Mouse (Mus musculus): ENCODE data around the gene Hscb. TPM values are rescaled to one million over a fixed set of nuclear protein-coding genes. Genes with fewer than 3 reads are reported as not detected.

Hscb gene
- total and polyA plus RNA-seq, 2 experiments from 2014 or later: 23.6 to 42.1 TPM

GRCm38 (mm10) chr5:110808821-110809666 lies 30.5 kb downstream of the Hscb start:
- under 1% methylated on average over 27 of the region's 27 CpGs for WGBS
- H3K4me2 ChIP-seq (ENCODE audit: low read depth, low read length): peak overlapping the region; percentile 99
- ATAC-seq (ENCODE audit: insufficient read depth, low read depth): no peak

DNA sequence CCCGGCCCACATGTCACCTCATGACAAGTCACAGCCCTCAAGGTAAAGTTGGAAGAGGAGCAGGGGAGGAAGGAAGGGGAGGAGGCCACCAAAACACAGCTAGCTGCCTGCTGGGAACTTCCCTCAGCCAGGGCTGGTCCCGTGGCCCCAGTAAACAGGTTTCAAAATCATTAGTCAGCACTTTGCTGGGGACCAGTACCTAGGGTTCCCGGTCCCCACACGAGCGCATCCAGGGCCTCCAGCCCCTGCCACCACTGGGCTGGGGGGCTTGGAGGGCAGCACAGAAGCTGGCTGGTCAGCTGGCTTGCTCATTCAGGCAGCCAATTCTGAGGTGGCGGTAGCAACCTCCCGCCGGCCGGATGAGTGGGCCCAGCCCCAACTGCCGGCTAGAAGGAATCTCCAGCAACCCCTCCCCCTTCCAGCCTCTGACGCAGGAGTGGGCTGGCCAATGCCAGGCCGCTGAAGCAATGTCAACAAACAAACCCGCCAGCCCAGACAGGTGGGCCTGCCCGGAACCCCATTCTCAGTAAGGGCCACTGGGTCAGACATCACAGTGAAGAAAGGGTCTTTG lies 31.4 kb downstream of the Hscb start:
- peak; percentile 90 for DNase-seq (ENCODE audit: low spot score)
- Histone ChIP-seq H3K9me3 (replicated peaks; ENCODE audit: control insufficient read depth, low read length) (no peaks in the 10 kb centered on the region), H3K4me3 (ENCODE audit: low read depth, low read length) (peak overlapping the region; percentile 98), H3K9ac (replicated peaks; ENCODE audit: low read depth, low read length) (peak overlapping the region; percentile 99), H3K36me3 (replicated peaks; ENCODE audit: control insufficient read depth, insufficient read depth, low read length) (no peaks in the 10 kb centered on the region), H3K27ac (ENCODE audit: low read depth) (peak overlapping the region; percentile 92), H3K4me2 (ENCODE audit: low read depth, low read length) (peak overlapping the region; percentile 99), H3K4me1 (ENCODE audit: control insufficient read depth, insufficient read depth) (peaks cover 24% of the 10 kb centered on the region), H3K27me3 (ENCODE audit: control insufficient read depth, insufficient read depth, low read length) (no peaks in the 10 kb centered on the region)
- peak; percentile 59 for ATAC-seq (ENCODE audit: insufficient read depth, low read depth)
- 3% methylated on average over 14 of the region's 14 CpGs for WGBS
- no peak for TF ChIP-seq EP300 (IDR thresholded peaks at IDR 0.05; ENCODE audit: low read depth)
- TF ChIP-seq CTCF (IDR thresholded peaks at IDR 0.05; ENCODE audit: low read depth): no peak

More at GRCm38 (mm10) chr5:110808821-110809666, 30.5 kb downstream of the Hscb start:
- Histone ChIP-seq H3K9me3 (replicated peaks; ENCODE audit: control insufficient read depth, low read length) (no peaks in the 10 kb centered on the region), H3K4me3 (ENCODE audit: low read depth, low read length) (peak overlapping the region; percentile 98), H3K27ac (ENCODE audit: low read depth) (peak overlapping the region; percentile 92), H3K36me3 (replicated peaks; ENCODE audit: control insufficient read depth, insufficient read depth, low read length) (no peaks in the 10 kb centered on the region), H3K9ac (replicated peaks; ENCODE audit: low read depth, low read length) (peak overlapping the region; percentile 99), H3K4me1 (ENCODE audit: control insufficient read depth, insufficient read depth) (peaks cover 24% of the 10 kb centered on the region), H3K27me3 (ENCODE audit: control insufficient read depth, insufficient read depth, low read length) (no peaks in the 10 kb centered on the region)
- no peak for DNase-seq (ENCODE audit: low spot score)
- TF ChIP-seq CTCF (IDR thresholded peaks at IDR 0.05; ENCODE audit: low read depth) (no peak), EP300 (IDR thresholded peaks at IDR 0.05; ENCODE audit: low read depth) (no peak)

DNA sequence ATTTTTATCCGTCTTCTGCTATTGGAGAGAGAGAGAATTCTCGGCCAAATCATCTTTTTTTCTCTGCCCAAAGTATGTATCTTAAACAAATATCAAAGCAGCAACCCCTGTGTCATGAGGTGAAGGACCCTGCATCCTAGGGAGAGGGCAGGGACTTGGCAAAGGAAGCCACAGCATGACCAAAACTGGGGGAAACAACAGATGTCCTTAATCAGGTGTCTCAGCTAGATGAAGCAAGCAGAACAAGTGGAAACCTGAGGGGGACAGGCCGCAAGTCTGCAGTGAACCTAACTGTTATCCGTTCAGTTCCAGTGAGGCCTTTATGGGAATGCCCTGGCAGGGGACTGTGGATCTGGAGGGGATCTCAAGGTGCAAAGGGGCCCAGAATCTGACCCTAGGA lies 32.1 kb downstream of the Hscb start:
- Histone ChIP-seq H3K4me1 (ENCODE audit: control insufficient read depth, insufficient read depth) (peaks cover 27% of the 10 kb centered on the region), H3K9me3 (replicated peaks; ENCODE audit: control insufficient read depth, low read length) (no peaks in the 10 kb centered on the region), H3K4me3 (ENCODE audit: low read depth, low read length) (peak overlapping the region; percentile 98; the same call in 1 of the 2 replicates), H3K27me3 (ENCODE audit: control insufficient read depth, insufficient read depth, low read length) (no peaks in the 10 kb centered on the region), H3K9ac (replicated peaks; ENCODE audit: low read depth, low read length) (peak overlapping the region; percentile 99; the same call in 1 of the 2 replicates), H3K4me2 (ENCODE audit: low read depth, low read length) (peak overlapping the region; percentile 99), H3K36me3 (replicated peaks; ENCODE audit: control insufficient read depth, insufficient read depth, low read length) (no peaks in the 10 kb centered on the region), H3K27ac (ENCODE audit: low read depth) (peak overlapping the region; percentile 92; the same call in 1 of the 2 replicates)
- 74% methylated on average over 4 of the region's 4 CpGs for WGBS
- DNase-seq (ENCODE audit: low spot score) (no peak), ATAC-seq (ENCODE audit: insufficient read depth, low read depth) (no peak)
- TF ChIP-seq EP300 (IDR thresholded peaks at IDR 0.05; ENCODE audit: low read depth) (no peak), CTCF (IDR thresholded peaks at IDR 0.05; ENCODE audit: low read depth) (no peak)

DNA sequence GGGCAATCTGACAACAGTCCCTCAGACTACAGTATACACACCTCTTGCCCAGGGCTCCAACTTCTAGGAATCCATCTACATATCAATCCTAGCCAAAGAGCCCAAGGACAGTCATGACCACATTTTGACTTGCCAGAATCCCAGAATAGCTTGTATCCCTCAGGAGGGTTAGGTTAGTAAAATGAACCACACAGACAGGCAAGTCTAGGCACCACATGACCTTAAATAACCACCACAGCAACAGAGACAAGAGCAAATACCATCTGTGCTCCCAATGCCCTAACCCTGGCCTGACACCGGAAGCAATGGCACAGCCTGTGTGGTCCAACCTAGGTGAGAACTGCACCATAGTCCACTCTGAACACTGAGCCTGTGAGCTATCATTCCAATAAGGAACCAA lies 32.9 kb downstream of the Hscb start:
- H3K4me3 ChIP-seq (ENCODE audit: low read depth, low read length): no peak overlapping the region
- no peak for DNase-seq (ENCODE audit: low spot score)
- H3K4me1 ChIP-seq (ENCODE audit: control insufficient read depth, insufficient read depth): peaks cover 31% of the 10 kb centered on the region
- H3K9ac ChIP-seq (replicated peaks; ENCODE audit: low read depth, low read length): no peak overlapping the region
- H3K4me2 ChIP-seq (ENCODE audit: low read depth, low read length): no peak overlapping the region
- no peak for TF ChIP-seq EP300 (IDR thresholded peaks at IDR 0.05; ENCODE audit: low read depth)
- TF ChIP-seq CTCF (IDR thresholded peaks at IDR 0.05; ENCODE audit: low read depth): no peak
- WGBS: 100% methylated on average over 1 of the region's 1 CpGs
- ATAC-seq (ENCODE audit: insufficient read depth, low read depth): no peak
- H3K36me3 ChIP-seq (replicated peaks; ENCODE audit: control insufficient read depth, insufficient read depth, low read length): no peaks in the 10 kb centered on the region
- H3K27me3 ChIP-seq (ENCODE audit: control insufficient read depth, insufficient read depth, low read length): no peaks in the 10 kb centered on the region
- no peaks in the 10 kb centered on the region for H3K9me3 ChIP-seq (replicated peaks; ENCODE audit: control insufficient read depth, low read length)
- no peak overlapping the region for H3K27ac ChIP-seq (ENCODE audit: low read depth)

DNA sequence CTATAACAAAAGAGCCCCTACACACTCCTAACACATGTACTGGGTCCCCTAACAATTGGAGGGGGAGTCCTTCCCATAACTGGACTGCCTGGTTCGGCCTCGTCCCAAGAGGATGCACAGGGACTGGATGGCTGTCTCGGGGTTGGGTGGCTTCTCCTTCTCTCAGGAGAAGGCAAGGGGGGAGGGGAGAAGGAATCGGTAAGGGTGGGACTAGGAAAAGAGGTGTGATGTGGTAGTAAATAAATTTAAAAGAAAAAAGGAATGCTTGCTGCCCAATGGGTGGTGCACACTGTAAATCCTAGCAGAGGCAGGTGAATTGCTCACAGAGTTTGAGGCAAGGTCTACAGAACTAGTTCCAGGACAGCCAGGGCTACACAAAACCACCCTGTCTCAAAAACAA lies 33.4 kb downstream of the Hscb start:
- H3K4me1 ChIP-seq (ENCODE audit: control insufficient read depth, insufficient read depth): peaks cover 35% of the 10 kb centered on the region
- no peak for DNase-seq (ENCODE audit: low spot score)
- no peak overlapping the region for H3K27ac ChIP-seq (ENCODE audit: low read depth)
- H3K9ac ChIP-seq (replicated peaks; ENCODE audit: low read depth, low read length): no peak overlapping the region
- no peak overlapping the region for H3K4me2 ChIP-seq (ENCODE audit: low read depth, low read length)
- no peak for ATAC-seq (ENCODE audit: insufficient read depth, low read depth)
- no peaks in the 10 kb centered on the region for H3K9me3 ChIP-seq (replicated peaks; ENCODE audit: control insufficient read depth, low read length)
- H3K36me3 ChIP-seq (replicated peaks; ENCODE audit: control insufficient read depth, insufficient read depth, low read length): no peaks in the 10 kb centered on the region
- H3K27me3 ChIP-seq (ENCODE audit: control insufficient read depth, insufficient read depth, low read length): no peaks in the 10 kb centered on the region
- TF ChIP-seq CTCF (IDR thresholded peaks at IDR 0.05; ENCODE audit: low read depth) (no peak), EP300 (IDR thresholded peaks at IDR 0.05; ENCODE audit: low read depth) (no peak)
- no peak overlapping the region for H3K4me3 ChIP-seq (ENCODE audit: low read depth, low read length)
- WGBS: 88% methylated on average over 4 of the region's 4 CpGs
